Mouse (Mus musculus): ENCODE data around the gene Lpar1.

GRCm38 (mm10) chr4:58508833-58509232, 44.9 kb downstream of the Lpar1 start:
- TF ChIP-seq POLR2A (IDR thresholded peaks at IDR 0.05; ENCODE audit: borderline replicate concordance, insufficient read depth, low read length) (no peak), CTCF (IDR thresholded peaks at IDR 0.05; ENCODE audit: borderline replicate concordance, insufficient read depth, low read depth, low read length) (no peak)

All from cerebellum, adult 2 months (tissue).